Mouse (Mus musculus): Measurements from ENCODE around the gene Rapgef1.
"Not testable (repeated sequence)": the region's sequence is repeated elsewhere in the genome, so short reads cannot be mapped to it uniquely, and the experiment has no call there.

Rapgef1 gene

DNA sequence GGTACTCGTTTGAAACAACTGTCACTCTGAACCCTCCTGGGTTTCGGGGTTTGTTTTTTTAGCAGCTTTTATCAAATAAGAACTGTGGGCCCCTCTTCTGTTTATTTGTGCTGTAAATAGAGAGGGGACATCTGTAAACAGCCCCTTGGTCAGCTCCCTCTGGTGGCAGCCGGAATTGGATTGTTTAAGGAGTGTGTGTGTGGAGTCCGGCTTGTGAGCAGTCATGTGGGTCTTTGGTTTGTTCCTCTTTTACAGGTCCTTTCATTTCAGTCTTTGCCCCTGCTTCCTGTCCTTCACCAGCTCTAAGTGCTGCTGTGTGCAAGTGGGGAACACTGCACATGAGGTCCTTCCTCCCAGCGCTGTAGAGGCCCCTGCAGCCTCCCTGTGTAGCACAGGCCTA is 119.8 kb downstream of the Rapgef1 start:
- no peak for ATAC-seq (ENCODE audit: low TSS enrichment)

DNA sequence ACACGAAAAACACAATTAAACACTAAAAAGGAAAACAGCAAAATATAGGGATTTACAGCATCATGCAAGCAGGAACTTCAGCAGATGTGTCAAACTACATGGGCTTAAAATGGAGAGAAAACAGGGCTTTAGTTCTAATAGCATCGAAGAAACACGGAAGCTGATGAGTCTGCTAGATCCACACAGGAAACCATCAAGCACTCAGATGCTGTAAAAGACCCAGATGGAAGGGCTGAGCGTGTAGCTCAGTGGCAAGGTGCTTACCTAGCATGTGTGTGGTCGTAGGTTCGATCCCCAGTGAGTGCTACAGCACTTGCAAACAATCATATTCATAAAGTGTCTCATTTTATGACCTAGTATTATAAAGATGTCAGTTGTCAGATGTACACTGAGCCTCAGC is 121.7 kb downstream of the Rapgef1 start:
- no peak for ATAC-seq (ENCODE audit: low TSS enrichment)

DNA sequence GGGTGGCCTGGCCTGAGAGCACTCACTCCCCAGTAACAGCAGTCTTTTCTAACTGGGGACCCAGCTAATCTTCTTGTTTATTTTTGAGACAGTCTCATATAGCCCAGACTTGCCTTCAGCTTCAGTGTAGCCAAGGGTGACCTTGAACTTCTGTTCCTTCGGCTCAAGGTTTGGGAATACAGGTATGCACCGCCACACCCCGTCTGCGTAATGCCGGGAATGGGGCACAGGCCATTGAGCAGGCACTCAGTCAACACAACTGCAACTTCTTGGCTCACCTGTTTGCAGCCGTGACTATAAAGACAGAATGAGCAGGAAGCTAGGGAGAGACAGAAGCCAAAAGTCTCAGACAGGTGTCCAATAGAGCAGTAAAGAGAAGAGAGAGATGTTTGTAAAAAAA is 124.7 kb downstream of the Rapgef1 start:
- no peak for ATAC-seq (ENCODE audit: low TSS enrichment)

DNA sequence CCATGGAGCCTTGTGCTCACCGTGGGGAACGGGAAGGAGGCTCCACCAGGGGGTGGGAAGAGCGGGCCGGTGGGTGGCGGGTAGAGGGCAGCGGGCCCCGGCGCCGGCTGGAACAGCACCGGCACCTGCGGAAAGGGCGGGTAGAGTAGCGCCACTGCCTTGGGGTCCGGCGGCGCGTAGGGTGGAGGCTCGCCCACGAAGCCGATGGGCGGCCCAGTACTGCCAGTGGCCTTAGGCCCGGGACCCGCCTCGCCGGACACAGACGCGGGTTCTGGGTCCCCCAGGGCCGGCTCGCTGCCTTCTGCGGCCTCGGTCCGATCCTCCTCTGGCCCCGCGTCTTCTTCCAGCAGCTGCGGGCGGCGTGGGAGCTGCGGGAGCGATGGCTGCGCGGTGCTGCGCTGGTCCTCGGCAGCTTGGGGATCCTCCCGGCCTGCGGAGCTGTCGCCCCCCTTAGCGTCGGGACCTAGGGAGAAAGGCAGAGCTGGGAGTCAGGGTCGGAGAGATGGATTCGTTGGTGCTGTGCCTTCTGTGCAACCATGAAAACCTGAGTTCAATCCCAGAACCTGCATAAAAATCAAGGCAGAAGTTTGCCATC is 127.8 kb downstream of the Rapgef1 start:
- peak; percentile 48; the same call in 1 of the 2 replicates for ATAC-seq (ENCODE audit: low TSS enrichment)

DNA sequence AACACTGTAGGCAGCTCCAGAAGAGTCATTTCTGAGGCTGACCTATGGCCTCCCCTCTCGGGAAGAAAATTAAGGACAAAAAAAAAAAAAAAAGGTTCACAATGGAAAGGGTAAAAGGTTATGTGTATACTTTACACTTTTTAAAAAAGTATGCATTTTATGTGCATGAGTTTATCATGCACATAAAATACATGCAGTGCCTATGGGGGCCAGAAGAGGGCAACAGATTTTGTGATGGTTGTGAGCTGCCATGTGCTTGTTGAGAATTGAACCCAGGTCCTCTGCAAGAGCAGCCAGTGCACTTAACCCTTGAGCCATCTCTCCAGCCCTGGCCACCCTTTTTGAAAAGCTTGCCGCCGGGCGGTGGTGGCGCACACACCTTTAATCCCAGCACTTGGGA is 128.3 kb downstream of the Rapgef1 start:
- ATAC-seq (ENCODE audit: low TSS enrichment) = no peak

DNA sequence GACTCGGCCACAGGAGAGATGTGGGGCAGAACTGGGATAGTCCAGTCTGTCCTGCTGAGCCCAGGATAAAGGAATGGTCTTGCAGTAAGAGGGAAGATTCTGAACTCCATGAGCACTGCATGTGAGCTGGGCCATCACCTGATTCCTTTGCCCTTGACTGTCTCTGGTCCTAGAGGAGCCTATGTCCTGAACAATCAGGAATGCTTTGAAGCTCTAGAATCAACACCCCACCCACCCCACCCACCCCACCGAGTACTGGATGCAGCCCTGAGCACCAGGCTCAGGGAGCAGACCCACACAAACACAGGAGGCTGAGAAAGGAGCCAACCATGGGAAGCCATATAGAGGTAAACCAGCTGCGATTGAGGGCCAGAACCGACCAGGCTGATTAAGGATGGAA is 129.0 kb downstream of the Rapgef1 start:
- ATAC-seq (ENCODE audit: low TSS enrichment) = no peak

DNA sequence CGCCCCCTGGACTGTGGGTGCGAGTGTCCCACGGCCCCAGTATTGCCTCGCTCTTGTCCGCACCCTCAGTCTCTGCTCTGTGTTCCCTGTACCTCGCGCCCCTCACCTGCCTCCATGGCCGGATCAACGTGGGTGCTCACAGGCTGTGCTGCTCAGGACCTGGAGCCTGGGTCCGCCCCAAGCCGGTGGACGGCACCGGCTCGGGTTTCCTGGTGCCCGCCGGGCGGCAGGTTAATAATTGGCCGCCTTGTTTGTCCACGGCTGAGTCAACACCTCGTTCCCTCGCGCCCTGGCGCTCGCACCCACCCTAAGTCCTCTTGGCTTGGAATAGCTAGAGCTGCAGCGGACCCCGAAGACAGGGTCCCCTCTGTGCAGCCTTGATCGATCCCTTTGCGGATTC is 132.0 kb downstream of the Rapgef1 start, which contains the start of gene Gm13420:
Gene Gm13420 (minus strand): TSS at position 189 of the 400 bp plus-strand sequence.
- ATAC-seq (ENCODE audit: low TSS enrichment) = no peak

DNA sequence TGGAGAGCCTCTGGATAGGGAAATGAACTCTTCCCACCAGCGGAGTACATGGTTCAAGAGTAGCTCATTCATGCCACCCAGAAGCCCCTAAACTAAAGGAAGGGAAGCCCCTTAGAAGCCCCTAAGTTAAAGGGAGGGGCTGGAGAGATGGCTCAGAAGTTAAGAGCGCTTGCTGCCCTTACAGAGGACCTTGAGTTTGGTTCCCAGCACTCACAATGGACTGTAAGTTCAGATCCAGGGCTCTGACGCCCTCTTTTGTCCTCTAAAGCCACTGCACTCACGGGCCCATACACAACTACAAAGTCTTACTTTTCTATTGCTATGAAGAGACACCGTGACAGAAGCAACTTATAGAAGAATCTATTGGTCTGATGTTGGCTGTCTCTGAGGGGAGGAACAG is 132.9 kb downstream of the Rapgef1 start:
- ATAC-seq (ENCODE audit: low TSS enrichment) = no peak

DNA sequence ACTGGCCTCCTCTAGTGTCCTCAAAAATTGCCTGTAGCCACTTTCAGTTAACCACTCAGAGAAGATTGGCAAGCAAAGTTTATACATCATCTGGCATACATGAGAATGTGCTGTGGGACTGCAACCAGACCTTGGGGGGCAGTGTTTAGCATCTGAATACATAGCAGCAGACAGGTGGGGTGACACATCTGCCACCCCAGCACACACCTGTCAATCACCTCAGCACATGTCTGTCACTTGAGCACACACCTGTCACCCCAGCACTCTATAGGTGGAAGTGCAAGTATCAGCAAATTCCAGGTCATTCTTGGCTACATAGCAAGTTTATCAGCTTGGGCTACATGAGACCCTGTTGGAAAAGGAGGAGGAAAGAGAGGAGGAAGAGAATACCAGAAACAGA is 136.2 kb downstream of the Rapgef1 start:
- ATAC-seq (ENCODE audit: low TSS enrichment) = no peak

DNA sequence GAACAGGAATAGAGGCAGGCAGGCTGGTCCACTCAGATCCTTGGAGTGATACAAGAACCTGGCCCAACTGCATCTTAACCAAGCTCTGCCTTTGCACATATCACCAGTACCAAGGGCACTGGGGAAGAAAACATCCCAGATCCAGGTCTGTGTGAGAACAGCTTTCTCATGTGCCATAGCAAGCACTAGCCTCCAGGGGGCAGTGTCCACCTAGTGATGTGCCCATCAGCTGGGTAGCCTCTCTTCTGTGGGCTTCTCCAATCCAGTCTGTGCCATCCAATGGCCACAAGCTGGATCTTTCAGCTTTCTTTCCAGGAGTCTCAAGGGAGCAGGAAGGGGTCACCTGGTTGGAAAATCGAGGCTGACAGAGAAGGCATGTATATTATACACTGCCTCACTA is 145.3 kb downstream of the Rapgef1 start:
- ATAC-seq (ENCODE audit: low TSS enrichment) = peak; percentile 86

DNA sequence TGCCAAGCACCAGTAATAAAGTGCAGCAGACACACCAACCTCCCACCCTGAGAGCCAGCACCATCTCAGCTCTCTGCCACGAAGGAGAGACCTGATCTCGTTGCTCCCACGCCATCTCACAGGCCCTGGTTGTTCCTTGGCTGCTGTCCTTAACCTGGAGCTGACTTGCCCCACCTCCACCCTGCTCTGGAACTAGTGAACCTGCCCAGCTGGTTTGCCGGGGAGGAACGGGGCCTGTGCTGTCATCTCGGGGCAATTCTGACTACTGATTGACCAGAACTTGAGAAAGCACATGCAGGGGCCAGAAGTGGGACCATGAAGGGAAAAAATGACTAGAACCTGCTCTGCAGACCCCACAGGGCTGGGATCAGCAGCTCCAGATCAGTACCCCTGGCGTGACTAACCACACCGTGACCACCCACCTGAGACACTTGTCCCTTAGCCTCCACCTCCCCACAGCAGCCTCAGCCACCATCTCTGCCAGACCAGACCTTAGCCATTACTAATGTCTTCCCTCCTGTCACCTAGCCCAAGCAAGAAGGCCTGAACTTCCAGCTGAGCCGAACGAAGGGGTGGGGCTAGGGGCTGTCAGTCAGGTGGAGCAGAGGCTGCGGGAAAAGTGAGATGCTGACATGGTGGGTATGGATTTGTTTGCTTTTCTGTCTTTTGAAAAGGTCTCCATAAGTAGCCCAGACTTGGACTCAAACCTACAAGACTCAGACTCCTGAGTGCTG is 148.6 kb downstream of the Rapgef1 start:
- no peak for ATAC-seq (ENCODE audit: low TSS enrichment)

DNA sequence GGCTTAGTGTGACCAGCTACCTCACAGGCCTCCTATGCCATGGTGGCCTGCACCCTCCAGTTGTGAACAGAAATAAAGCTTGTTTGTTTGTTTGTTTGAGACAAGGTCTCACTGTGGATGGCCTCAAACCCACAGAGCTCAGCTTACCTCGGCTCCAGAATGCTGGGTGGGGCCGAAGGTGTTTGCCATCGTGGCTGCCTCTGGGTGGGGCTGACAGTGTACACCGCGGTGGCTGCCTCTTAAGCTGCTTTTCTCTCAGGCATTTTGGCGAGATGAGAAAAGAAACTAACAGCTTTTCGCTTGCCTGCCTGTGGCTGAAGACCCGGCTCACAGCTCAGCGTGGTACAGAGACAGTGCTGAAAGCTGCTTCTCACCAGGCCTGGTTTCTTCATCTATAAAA is 149.4 kb downstream of the Rapgef1 start:
- no peak for ATAC-seq (ENCODE audit: low TSS enrichment)

DNA sequence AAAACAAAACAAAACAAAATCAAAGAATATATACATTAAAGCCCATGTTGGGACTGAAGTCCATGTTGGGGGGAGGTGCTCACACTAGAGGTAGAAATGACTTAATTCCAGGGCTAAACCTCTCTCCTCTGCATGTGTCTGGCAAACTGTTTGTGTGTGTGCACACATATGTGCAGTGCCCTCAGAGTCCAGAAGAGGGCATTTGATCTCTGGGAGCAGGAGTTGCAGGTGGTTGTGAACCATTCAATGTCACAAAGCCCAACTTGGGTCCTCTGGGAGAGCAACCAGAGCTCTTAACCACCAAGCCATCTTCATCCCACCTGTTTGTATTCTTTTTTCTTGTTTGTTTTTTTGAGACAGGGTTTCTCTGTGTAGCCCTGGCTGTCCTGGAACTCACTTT is 150.6 kb downstream of the Rapgef1 start:
- ATAC-seq (ENCODE audit: low TSS enrichment) = no peak

DNA sequence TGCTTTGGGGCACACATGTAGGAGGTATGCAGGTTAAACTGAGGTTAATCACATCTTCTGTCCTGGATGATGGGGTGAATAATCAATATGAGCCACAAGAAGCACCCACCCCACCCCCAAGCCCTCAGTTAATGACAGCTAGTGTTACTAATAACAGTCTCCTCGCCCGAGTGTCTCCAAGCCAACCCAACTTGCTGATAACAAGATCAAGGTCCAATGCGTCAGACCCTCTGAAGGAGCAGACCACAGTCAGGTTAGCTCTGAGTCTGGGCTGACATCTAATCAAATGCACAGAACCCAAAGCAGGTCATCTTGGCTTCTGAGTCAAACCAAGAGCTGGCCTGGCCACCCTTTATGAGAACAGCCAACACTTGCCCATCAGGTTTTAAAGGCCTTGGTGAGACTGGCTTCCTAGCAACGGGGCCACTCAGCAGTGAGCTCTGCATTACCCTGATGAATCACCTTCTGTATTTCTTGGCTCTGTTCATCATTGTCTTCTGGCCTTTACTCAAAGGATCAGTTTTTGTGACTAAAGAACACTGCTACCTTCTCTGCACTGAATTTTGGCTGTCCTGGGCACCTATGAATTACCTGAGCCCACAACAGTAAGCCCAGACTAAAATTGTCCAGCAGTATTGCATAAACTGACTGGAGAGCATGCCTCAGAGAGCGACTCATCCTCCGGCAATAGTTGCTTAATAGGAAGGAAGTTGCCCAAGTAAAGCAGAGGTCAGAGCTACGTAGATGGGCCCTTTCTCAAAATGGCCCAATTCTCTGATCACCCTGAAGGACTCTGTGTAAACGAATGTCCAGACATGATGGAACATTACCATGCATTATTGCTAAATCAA is 152.3 kb downstream of the Rapgef1 start:
- ATAC-seq (ENCODE audit: low TSS enrichment) = no peak

DNA sequence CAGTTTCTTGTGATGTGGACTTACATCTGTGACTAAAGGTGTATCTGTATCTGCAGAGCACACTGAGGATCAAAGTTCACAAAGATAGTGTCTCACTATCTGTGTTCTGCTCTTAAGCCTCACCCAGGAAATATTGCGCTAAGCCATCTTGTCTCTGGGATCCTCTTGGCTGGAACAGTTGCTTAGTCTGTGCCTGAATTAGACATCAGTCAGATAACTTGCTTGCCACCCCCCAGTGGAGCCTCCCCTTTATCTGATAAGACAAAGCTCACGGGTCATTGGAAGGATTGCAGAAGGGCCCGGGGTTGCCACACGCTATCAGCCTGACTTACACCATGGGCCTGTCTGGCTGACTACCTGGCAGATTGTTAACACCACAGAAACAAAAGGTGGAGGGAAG is 153.8 kb downstream of the Rapgef1 start:
- ATAC-seq (ENCODE audit: low TSS enrichment) = no peak

DNA sequence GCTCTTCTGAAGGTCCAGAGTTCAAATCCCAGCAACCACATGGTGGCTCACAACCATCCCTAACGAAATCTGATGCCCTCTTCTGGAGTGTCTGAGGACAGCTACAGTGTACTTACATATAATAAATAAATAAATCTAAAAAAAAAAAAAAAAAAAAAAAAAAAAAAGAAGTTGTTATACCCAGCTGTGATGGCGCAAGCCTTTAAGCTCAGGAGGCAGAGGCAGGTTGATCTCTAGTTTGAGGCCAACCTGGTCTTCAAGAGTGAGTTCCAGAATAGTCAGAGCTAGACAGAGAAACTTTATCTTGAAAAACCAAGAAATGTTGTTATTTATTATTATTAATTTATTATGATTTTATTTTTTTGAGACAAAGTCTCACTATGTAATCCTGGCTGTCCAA is 161.7 kb downstream of the Rapgef1 start:
- not testable (repeated sequence) for ATAC-seq (ENCODE audit: low TSS enrichment)

DNA sequence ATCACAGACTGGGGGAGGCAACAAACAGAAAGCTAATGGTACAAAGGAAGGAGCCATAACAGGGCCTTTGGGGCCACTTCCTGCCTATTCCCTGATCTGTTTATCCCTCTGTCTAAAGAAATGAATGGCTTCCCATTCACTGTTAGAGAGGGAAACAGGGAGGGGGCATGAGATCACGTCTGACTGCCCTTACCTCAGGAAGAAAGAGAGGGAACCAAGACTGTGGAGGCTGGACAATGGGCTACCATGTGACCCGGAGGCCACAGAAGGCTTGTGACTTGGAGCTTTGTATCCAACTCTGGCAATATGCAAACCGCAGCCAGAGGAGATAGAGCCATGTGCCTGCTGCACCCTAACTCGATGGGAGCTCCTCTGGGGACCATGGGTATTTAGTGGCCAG is 164.8 kb downstream of the Rapgef1 start:
- ATAC-seq (ENCODE audit: low TSS enrichment) = no peak

DNA sequence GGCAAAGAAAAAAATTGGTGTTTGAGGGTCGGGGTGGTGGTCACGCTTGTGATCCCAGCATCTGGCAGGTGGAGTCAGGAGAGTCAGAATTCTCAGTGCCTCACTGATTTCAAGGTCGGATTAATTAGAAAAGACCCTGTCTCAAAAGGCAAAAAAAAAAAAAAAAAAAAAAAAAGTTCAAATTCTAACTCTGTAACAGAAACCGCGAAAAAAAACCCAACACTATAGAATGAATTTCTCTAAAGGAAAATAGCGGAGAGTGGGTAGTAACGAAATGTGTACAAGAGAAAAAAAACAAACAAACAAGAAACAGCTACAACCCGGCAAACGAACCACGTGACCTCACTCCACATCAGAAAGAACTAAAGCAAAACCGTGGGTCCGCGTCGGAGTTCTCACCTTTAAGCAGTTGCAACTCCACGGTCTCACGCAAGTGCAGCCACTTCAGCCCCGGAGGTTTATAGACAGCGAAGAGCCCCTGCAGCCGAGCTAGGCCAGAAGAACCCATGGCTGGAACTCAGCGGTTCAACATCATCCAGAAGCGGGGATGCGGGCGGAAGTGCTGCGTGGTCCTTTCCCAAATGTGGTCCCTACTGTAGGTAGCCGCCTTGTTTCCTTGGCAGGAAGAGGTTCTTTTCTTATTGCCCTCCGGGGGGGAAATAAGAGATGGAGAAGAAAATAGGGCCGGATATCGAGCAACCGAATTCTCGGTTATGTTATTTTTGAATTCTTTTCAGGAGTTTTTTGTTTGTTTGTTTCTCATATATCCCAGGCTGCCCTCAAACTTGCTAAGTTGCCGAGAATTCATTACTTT is 167.8 kb downstream of the Rapgef1 start, which contains the start of gene Coq4:
Gene Coq4 (plus strand): TSS at position 390 of the 814 bp plus-strand sequence.
- peak; percentile 92 for ATAC-seq (ENCODE audit: low TSS enrichment)

DNA sequence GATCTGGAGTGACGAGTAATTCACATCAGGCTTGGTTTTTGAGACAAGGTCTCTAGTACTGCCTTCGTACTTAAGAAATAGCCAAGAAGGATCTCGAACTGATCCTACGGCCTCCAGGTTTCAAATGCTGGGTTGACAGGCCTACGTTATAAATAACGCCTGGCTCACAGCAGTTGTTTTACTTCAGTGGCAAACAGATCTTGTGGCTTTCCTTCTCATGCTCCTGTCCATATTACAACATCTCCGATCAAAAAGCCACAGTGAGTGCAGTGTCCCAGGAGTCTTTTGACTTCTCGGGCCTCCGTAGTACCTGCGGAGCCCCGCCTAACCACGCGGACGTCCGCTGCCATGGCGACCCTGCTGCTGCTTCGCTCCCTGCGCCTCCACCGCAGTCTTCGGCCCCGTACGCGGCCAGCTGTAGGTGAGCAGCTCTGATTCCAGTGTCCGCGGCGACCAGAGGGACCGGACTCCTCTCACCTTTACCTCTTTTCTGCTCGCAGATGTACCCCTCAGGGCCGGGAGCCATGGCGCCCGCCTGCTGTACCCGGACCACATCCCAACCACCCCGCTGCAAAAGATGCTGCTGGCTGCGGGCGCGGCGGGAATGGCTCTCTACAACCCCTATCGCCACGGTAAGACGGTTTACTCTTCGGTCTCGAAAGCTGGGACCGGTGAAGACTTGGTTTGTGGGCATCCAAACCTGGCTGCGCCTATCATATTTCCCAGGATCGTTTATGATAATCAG is 168.6 kb downstream of the Rapgef1 start, which contains the start of gene Trub2:
Gene Trub2 (minus strand): TSS at position 566 of the 745 bp plus-strand sequence.
- ATAC-seq (ENCODE audit: low TSS enrichment) = peak; percentile 86
